Mouse (Mus musculus): Measurements from ENCODE around the gene Rps3. TPM values are rescaled to one million over a fixed set of nuclear protein-coding genes. Genes with fewer than 3 reads are reported as not detected.
"Not testable (repeated sequence)": the region's sequence is repeated elsewhere in the genome, so short reads cannot be mapped to it uniquely, and the experiment has no call there.

Rps3 gene
- polyA plus RNA-seq, 1 experiment from 2014 or later, result 733 TPM

- DNase-seq (ENCODE audit: low spot score) (no peak), ATAC-seq (ENCODE audit: low FRiP score, low TSS enrichment) (no peak)
- Histone ChIP-seq H3K27me3 (ENCODE audit: control insufficient read depth, insufficient read depth, low read length) (no peaks in the 10 kb centered on the region), H3K27ac (replicated peaks) (no peak overlapping the region), H3K4me3 (ENCODE audit: low read depth, low read length) (no peak overlapping the region), H3K4me2 (replicated peaks; ENCODE audit: low read depth) (no peak overlapping the region), H3K4me1 (replicated peaks; ENCODE audit: control insufficient read depth, insufficient read depth) (no peaks in the 10 kb centered on the region), H3K9ac (ENCODE audit: low read length) (no peak overlapping the region), H3K36me3 (ENCODE audit: control insufficient read depth, insufficient read depth, low read length) (no peaks in the 10 kb centered on the region), H3K9me3 (ENCODE audit: control insufficient read depth, low read length) (no peaks in the 10 kb centered on the region)
- TF ChIP-seq CTCF (IDR thresholded peaks at IDR 0.05; ENCODE audit: low read depth) (no peak), EP300 (optimal IDR thresholded peaks at IDR 0.05) (no peak)
- 41% methylated on average over 8 of the region's 8 CpGs for WGBS
These were observed 39.6 kb upstream of the Rps3 start for GRCm38 (mm10) chr7:99523121-99523520.

DNA sequence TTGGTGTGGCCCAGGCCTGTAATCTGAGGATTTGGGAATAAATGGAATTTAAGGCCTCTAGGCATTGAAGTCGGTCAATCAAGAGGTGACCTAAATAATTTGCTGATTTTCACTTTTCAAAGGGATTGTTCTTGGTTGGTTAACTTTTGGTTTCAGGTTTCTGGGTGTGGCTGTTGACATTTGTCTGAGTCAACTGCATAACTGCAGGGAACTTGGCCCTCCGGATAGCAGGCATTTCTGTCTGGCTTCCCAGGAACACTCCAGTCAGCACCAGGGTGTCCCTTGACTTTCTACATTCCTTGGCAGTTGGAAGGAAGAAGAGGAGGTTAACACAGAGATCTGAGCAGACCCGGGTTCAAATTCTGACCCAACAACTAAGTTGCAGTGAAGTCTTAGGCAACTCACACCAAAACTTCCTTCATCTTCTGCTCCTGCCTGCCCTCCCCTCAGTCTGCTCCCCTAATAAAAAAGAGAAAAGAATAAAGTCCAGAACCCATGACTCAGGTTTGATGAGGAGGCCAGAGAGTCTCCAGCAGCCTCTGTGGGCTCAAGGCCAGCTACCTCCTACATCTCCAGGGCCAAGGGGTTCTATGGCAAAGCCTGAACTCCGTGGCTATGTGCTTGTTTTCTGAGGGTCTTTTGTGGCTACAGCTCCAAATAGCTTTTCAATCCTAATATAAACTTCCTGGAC lies 35.6 kb upstream of the Rps3 start:
- WGBS, result 36% methylated on average over 4 of the region's 4 CpGs

DNA sequence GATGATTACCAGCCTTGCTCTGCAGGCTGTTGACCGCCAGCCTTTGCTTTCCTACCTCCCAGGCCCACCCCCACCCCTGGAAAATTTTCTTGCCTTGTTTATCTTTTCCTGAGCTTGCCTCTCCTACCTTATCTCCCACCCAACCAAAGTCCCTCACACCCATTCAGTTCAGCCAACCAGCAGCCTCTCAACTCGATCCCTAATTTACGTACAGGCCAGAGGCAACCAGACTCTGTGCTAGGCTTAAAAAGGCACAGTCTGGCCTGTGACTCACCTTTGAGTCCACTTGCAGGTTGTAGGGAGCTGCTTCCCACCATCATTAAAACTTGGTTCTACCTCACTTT lies 33.2 kb upstream of the Rps3 start:
- WGBS, result 59% methylated on average over 3 of the region's 3 CpGs
- no peaks in the 10 kb centered on the region for H3K27me3 ChIP-seq (ENCODE audit: control insufficient read depth, insufficient read depth, low read length)
- DNase-seq (ENCODE audit: low spot score), result peak; percentile 63
- ATAC-seq (ENCODE audit: low FRiP score, low TSS enrichment), result peak; percentile 76
- H3K27ac ChIP-seq (replicated peaks), result no peak overlapping the region
- H3K9me3 ChIP-seq (ENCODE audit: control insufficient read depth, low read length), result no peaks in the 10 kb centered on the region
- H3K36me3 ChIP-seq (ENCODE audit: control insufficient read depth, insufficient read depth, low read length), result no peaks in the 10 kb centered on the region
- H3K9ac ChIP-seq (ENCODE audit: low read length), result no peak overlapping the region
- no peak overlapping the region for H3K4me3 ChIP-seq (ENCODE audit: low read depth, low read length)
- no peaks in the 10 kb centered on the region for H3K4me1 ChIP-seq (replicated peaks; ENCODE audit: control insufficient read depth, insufficient read depth)
- no peak overlapping the region for H3K4me2 ChIP-seq (replicated peaks; ENCODE audit: low read depth)
- TF ChIP-seq EP300 (optimal IDR thresholded peaks at IDR 0.05), result no peak
- TF ChIP-seq CTCF (IDR thresholded peaks at IDR 0.05; ENCODE audit: low read depth), result no peak

More for the DNA sequence above, 35.6 kb upstream of the Rps3 start:
- Histone ChIP-seq H3K9me3 (ENCODE audit: control insufficient read depth, low read length) (no peaks in the 10 kb centered on the region), H3K4me1 (replicated peaks; ENCODE audit: control insufficient read depth, insufficient read depth) (no peaks in the 10 kb centered on the region), H3K27me3 (ENCODE audit: control insufficient read depth, insufficient read depth, low read length) (no peaks in the 10 kb centered on the region), H3K9ac (ENCODE audit: low read length) (no peak overlapping the region), H3K27ac (replicated peaks) (peak overlapping the region; percentile 42; the same call in 1 of the 2 replicates), H3K4me3 (ENCODE audit: low read depth, low read length) (no peak overlapping the region), H3K36me3 (ENCODE audit: control insufficient read depth, insufficient read depth, low read length) (no peaks in the 10 kb centered on the region), H3K4me2 (replicated peaks; ENCODE audit: low read depth) (no peak overlapping the region)
- ATAC-seq (ENCODE audit: low FRiP score, low TSS enrichment) (peak; percentile 72), DNase-seq (ENCODE audit: low spot score) (peak; percentile 69)
- peak; percentile 59 for TF ChIP-seq EP300 (optimal IDR thresholded peaks at IDR 0.05)
- no peak for TF ChIP-seq CTCF (IDR thresholded peaks at IDR 0.05; ENCODE audit: low read depth)

DNA sequence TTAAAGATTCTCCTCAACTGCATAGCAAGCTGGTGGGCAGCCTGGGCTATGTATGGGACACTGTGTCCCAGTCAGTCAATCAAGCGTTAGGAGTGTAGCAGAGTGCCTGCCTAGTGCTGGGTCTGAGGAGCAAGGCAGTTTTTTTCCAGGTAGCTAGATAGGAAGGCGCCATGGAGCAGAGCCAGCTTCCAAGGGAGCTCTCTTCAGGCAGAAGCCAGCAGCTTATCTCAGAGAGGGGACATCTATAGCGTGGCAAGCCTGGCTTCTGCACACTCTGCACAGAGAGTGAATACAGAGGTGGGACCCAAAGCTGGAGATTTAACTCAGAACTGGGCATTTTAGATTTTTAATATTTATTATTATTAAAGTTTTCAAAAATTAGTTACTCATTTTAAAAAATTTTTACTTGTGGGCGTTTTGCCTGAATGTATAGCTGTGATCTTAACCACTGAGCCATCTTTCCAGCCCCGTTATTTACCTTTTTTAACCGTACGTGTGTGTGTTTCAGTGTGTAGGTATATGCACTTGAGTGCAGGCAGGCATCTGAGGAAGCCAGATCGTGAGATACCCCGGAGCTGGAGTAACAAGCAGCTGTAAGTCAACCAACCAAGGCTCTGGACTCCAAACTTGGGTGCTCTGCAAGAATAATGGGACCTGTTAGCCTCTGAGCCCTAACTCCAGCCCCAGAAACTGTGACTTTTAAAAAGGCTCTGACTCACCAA lies 32.7 kb upstream of the Rps3 start:
- no peaks in the 10 kb centered on the region for H3K4me1 ChIP-seq (replicated peaks; ENCODE audit: control insufficient read depth, insufficient read depth)
- H3K9me3 ChIP-seq (ENCODE audit: control insufficient read depth, low read length), result no peaks in the 10 kb centered on the region
- 72% methylated on average over 9 of the region's 9 CpGs for WGBS
- no peaks in the 10 kb centered on the region for H3K36me3 ChIP-seq (ENCODE audit: control insufficient read depth, insufficient read depth, low read length)
- DNase-seq (ENCODE audit: low spot score), result no peak
- no peaks in the 10 kb centered on the region for H3K27me3 ChIP-seq (ENCODE audit: control insufficient read depth, insufficient read depth, low read length)
- no peak overlapping the region for H3K4me3 ChIP-seq (ENCODE audit: low read depth, low read length)
- no peak overlapping the region for H3K9ac ChIP-seq (ENCODE audit: low read length)
- H3K27ac ChIP-seq (replicated peaks), result no peak overlapping the region
- no peak for TF ChIP-seq EP300 (optimal IDR thresholded peaks at IDR 0.05)
- no peak; the same call in 1 of the 2 replicates for ATAC-seq (ENCODE audit: low FRiP score, low TSS enrichment)
- no peak overlapping the region for H3K4me2 ChIP-seq (replicated peaks; ENCODE audit: low read depth)

GRCm38 (mm10) chr7:99510087-99510501 lies 26.6 kb upstream of the Rps3 start:
- H3K27ac ChIP-seq (replicated peaks), result no peak overlapping the region
- no peak overlapping the region for H3K4me2 ChIP-seq (replicated peaks; ENCODE audit: low read depth)
- ATAC-seq (ENCODE audit: low FRiP score, low TSS enrichment) (no peak), DNase-seq (ENCODE audit: low spot score) (peak; percentile 19)
- no peaks in the 10 kb centered on the region for H3K36me3 ChIP-seq (ENCODE audit: control insufficient read depth, insufficient read depth, low read length)
- 8% methylated on average over 8 of the region's 8 CpGs for WGBS
- no peaks in the 10 kb centered on the region for H3K27me3 ChIP-seq (ENCODE audit: control insufficient read depth, insufficient read depth, low read length)
- no peak for TF ChIP-seq EP300 (optimal IDR thresholded peaks at IDR 0.05)
- TF ChIP-seq CTCF (IDR thresholded peaks at IDR 0.05; ENCODE audit: low read depth), result no peak
- no peak overlapping the region for H3K9ac ChIP-seq (ENCODE audit: low read length)
- H3K4me1 ChIP-seq (replicated peaks; ENCODE audit: control insufficient read depth, insufficient read depth), result no peaks in the 10 kb centered on the region
- H3K9me3 ChIP-seq (ENCODE audit: control insufficient read depth, low read length), result 0 out of 2 replicates have a peak, but pooled peaks cover 3% of the 10 kb centered on the region
- no peak overlapping the region for H3K4me3 ChIP-seq (ENCODE audit: low read depth, low read length)

GRCm38 (mm10) chr7:99508187-99508586 lies 24.6 kb upstream of the Rps3 start:
- not testable (repeated sequence) for H3K4me1 ChIP-seq (replicated peaks; ENCODE audit: control insufficient read depth, insufficient read depth); H3K4me2 ChIP-seq (replicated peaks; ENCODE audit: low read depth); H3K27ac ChIP-seq (replicated peaks); DNase-seq (ENCODE audit: low spot score); H3K9me3 ChIP-seq (ENCODE audit: control insufficient read depth, low read length); H3K4me3 ChIP-seq (ENCODE audit: low read depth, low read length); H3K27me3 ChIP-seq (ENCODE audit: control insufficient read depth, insufficient read depth, low read length); ATAC-seq (ENCODE audit: low FRiP score, low TSS enrichment); H3K36me3 ChIP-seq (ENCODE audit: control insufficient read depth, insufficient read depth, low read length); H3K9ac ChIP-seq (ENCODE audit: low read length)
- 12% methylated on average over 2 of the region's 2 CpGs for WGBS
